In genomic region chr17:26879235-26879634, GRCm38 (mm10) we compare ENCODE assay signal across 22 mouse cellular contexts. TPM values are rescaled to one million over a fixed set of nuclear protein-coding genes. Genes with fewer than 3 reads are reported as not detected.
A peak's percentile ranks its signal among the peaks of the same experiment; 100 is the strongest.
DNase-seq lines count a peak whose midpoint lies in the region; ATAC-seq and TF ChIP-seq lines count a peak whose summit lies in the region.
"Had no signal": no experiment of that assay in that cellular context is flagged by ENCODE, and none has a peak within 500 bp of the region (broad histone marks: within the 10 kb centered on the region; RNA-seq: fewer than 3 reads in every experiment).

No protein-coding gene starts in this region.

- TF ChIP-seq EP300 in liver, postnatal 0 days (IDR thresholded peaks at IDR 0.05; ENCODE audit: low read depth): no peak

- H3K4me1 ChIP-seq in heart, embryonic 15.5 days (replicated peaks): peaks cover 35% of the 10 kb centered on the region
- H3K4me1 ChIP-seq in liver, postnatal 0 days (ENCODE audit: insufficient read depth): peaks cover 4% of the 10 kb centered on the region; the same call in 1 of the 2 replicates
- peaks cover 7% of the 10 kb centered on the region for H3K4me1 ChIP-seq in liver, embryonic 12.5 days
- H3K4me1 ChIP-seq: embryonic facial prominence, embryonic 12.5 days; midbrain, embryonic 12.5 days had no signal

- H3K27me3 ChIP-seq in heart, embryonic 15.5 days: no peaks in the 10 kb centered on the region
- H3K27me3 ChIP-seq in liver, postnatal 0 days (ENCODE audit: insufficient read depth, low read length): no peaks in the 10 kb centered on the region
- no peaks in the 10 kb centered on the region for H3K27me3 ChIP-seq in liver, embryonic 12.5 days (replicated peaks)
- H3K27me3 ChIP-seq: embryonic facial prominence, embryonic 12.5 days; hindbrain, embryonic 15.5 days; midbrain, embryonic 12.5 days had no signal

- 0 out of 2 replicates have a peak, but pooled peaks cover 8% of the 10 kb centered on the region for H3K9me3 ChIP-seq in heart, embryonic 15.5 days (replicated peaks)
- H3K9me3 ChIP-seq in liver, postnatal 0 days (ENCODE audit: low read length): peaks cover 2% of the 10 kb centered on the region; the same call in 1 of the 2 replicates
- peaks cover 3% of the 10 kb centered on the region; the same call in 1 of the 2 replicates for H3K9me3 ChIP-seq in liver, embryonic 12.5 days (replicated peaks)
- H3K9me3 ChIP-seq: hindbrain, embryonic 15.5 days; midbrain, embryonic 12.5 days had no signal

- no peak overlapping the region for H3K9ac ChIP-seq in heart, embryonic 15.5 days
- no peak overlapping the region for H3K9ac ChIP-seq in liver, postnatal 0 days (replicated peaks)
- no peak overlapping the region for H3K9ac ChIP-seq in liver, embryonic 12.5 days
- H3K9ac ChIP-seq: embryonic facial prominence, embryonic 12.5 days; hindbrain, embryonic 15.5 days; midbrain, embryonic 12.5 days had no signal

- peak; percentile 35 for TF ChIP-seq CTCF in liver, postnatal 0 days (IDR thresholded peaks at IDR 0.05; ENCODE audit: low read depth)

- DNase-seq in heart, postnatal 10 days: no peak
- no peak for DNase-seq in liver, postnatal 0 days
- peak; percentile 39 for DNase-seq in ES-CJ7 (ENCODE audit: low read depth, low spot score)
- no peak for DNase-seq in embryo, embryonic 10 days (ENCODE audit: low spot score)
- DNase-seq: adrenal gland, postnatal 10 days; cerebellum, adult 18-20 months; gastrocnemius, postnatal 14 days; heart, postnatal 36 days; kidney, adult 11 months; kidney, postnatal 14 days; lung, adult 18-20 months; right cerebral cortex, postnatal 14 days had no signal

- intact Hi-C loops in heart, postnatal 10 days (cut with DNase I): no loop called here

- WGBS in heart, embryonic 15.5 days: 86% methylated on average over 6 of the region's 6 CpGs
- 82% methylated on average over 6 of the region's 6 CpGs for WGBS in liver, postnatal 0 days (ENCODE audit: insufficient replicate concordance)
- WGBS in liver, embryonic 12.5 days (ENCODE audit: insufficient replicate concordance): 88% methylated on average over 6 of the region's 6 CpGs

- H3K4me2 ChIP-seq in heart, embryonic 15.5 days: no peak overlapping the region
- H3K4me2 ChIP-seq in liver, postnatal 0 days (ENCODE audit: low read depth, low read length): no peak overlapping the region
- no peak overlapping the region for H3K4me2 ChIP-seq in liver, embryonic 12.5 days
- H3K4me2 ChIP-seq: embryonic facial prominence, embryonic 12.5 days; hindbrain, embryonic 15.5 days; midbrain, embryonic 12.5 days had no signal

- H3K27ac ChIP-seq in heart, embryonic 15.5 days: peak overlapping the region; percentile 76
- H3K27ac ChIP-seq in liver, postnatal 0 days (ENCODE audit: low read depth): no peak overlapping the region
- H3K27ac ChIP-seq in liver, embryonic 12.5 days: no peak overlapping the region
- H3K27ac ChIP-seq: embryonic facial prominence, embryonic 12.5 days; hindbrain, embryonic 15.5 days; midbrain, embryonic 12.5 days had no signal

- H3K36me3 ChIP-seq in heart, embryonic 15.5 days: peaks cover 4% of the 10 kb centered on the region; the same call in 1 of the 2 replicates
- H3K36me3 ChIP-seq in liver, postnatal 0 days (replicated peaks; ENCODE audit: insufficient read depth, low read length): no peaks in the 10 kb centered on the region
- H3K36me3 ChIP-seq in liver, embryonic 12.5 days: peaks cover 25% of the 10 kb centered on the region
- H3K36me3 ChIP-seq: embryonic facial prominence, embryonic 12.5 days; hindbrain, embryonic 15.5 days; midbrain, embryonic 12.5 days had no signal

- no peak overlapping the region for H3K4me3 ChIP-seq in heart, embryonic 15.5 days
- H3K4me3 ChIP-seq in liver, postnatal 0 days (ENCODE audit: low read depth, low read length): no peak overlapping the region
- no peak overlapping the region for H3K4me3 ChIP-seq in liver, embryonic 12.5 days
- H3K4me3 ChIP-seq: embryonic facial prominence, embryonic 12.5 days; hindbrain, embryonic 15.5 days; midbrain, embryonic 12.5 days had no signal

- ATAC-seq in heart, embryonic 15.5 days (replicated peaks; ENCODE audit: insufficient number of reproducible peaks, insufficient read depth, low FRiP score, low read depth): no peak
- no peak for ATAC-seq in liver, postnatal 0 days
- ATAC-seq in liver, embryonic 12.5 days: no peak
- 0 out of 2 replicates have a peak, but pooled peaks have one; percentile 44 for ATAC-seq in erythroblast, adult 5-6 weeks (replicated peaks; ENCODE audit: low FRiP score, poor library complexity, severe bottlenecking)

RNA-seq across cellular contexts. Expression of gene Nkx2-5, which starts 34.4 kb away (rescaled TPM):
- 131 and 147 TPM in 2 replicates for polyA plus RNA-seq in heart, embryonic 15.5 days (2015; fragmentation: Nextera tagmentation; extraction: Ambion mirVana)
- total RNA-seq in heart, postnatal 10 days (2021): 10 to 100 TPM; 77.5 to 93.1 TPM
- polyA plus RNA-seq in liver, postnatal 0 days (2015; fragmentation: Nextera tagmentation; extraction: Ambion mirVana): not detected in 2 replicates
- polyA plus RNA-seq in liver, embryonic 12.5 days (2016; fragmentation: Nextera tagmentation; extraction: Ambion mirVana): 0.13 and 0.19 TPM in 2 replicates
- not detected in 2 replicates for total RNA-seq in erythroblast, adult 5-6 weeks (2015; ENCODE audit: low replicate concordance)
- total RNA-seq in erythroblast, adult 5-6 weeks (2017; ENCODE audit: low replicate concordance): not detected in 2 replicates
- total RNA-seq: adrenal gland, postnatal 10 days; gastrocnemius, postnatal 14 days; left cerebral cortex, adult 8-10 months had no signal
- polyA plus RNA-seq: limb, embryonic 11.5 days; midbrain, embryonic 12.5 days; neural tube, embryonic 14.5 days; urinary bladder, adult 2 months had no signal

RNA-seq across cellular contexts. Expression of gene Kifc5b, which starts 37.7 kb away (rescaled TPM):
- polyA plus RNA-seq in heart, embryonic 15.5 days (2015; fragmentation: Nextera tagmentation; extraction: Ambion mirVana): 5.3 and 7.4 TPM in 2 replicates
- total RNA-seq in heart, postnatal 10 days (2021): 1 to 10 TPM; 3.9 to 4.1 TPM
- polyA plus RNA-seq in liver, postnatal 0 days (2015; fragmentation: Nextera tagmentation; extraction: Ambion mirVana): 1.6 and 2.7 TPM in 2 replicates
- polyA plus RNA-seq in liver, embryonic 12.5 days (2016; fragmentation: Nextera tagmentation; extraction: Ambion mirVana): 6.6 and 8.1 TPM in 2 replicates
- total RNA-seq in erythroblast, adult 5-6 weeks (2015; ENCODE audit: low replicate concordance): 3.3 and 5.6 TPM in 2 replicates
- 18.9 and 30.1 TPM in 2 replicates for total RNA-seq in erythroblast, adult 5-6 weeks (2017; ENCODE audit: low replicate concordance)

RNA-seq across cellular contexts. Expression of gene Phf1, which starts 53.6 kb away (rescaled TPM):
- polyA plus RNA-seq in heart, embryonic 15.5 days (2015; fragmentation: Nextera tagmentation; extraction: Ambion mirVana): 7.3 and 9.5 TPM in 2 replicates
- 10 to 100 TPM; 10.1 to 12.4 TPM for total RNA-seq in heart, postnatal 10 days (2021)
- 2.5 and 2.7 TPM in 2 replicates for polyA plus RNA-seq in liver, postnatal 0 days (2015; fragmentation: Nextera tagmentation; extraction: Ambion mirVana)
- 2.7 TPM in 2 replicates for polyA plus RNA-seq in liver, embryonic 12.5 days (2016; fragmentation: Nextera tagmentation; extraction: Ambion mirVana)
- total RNA-seq in erythroblast, adult 5-6 weeks (2015; ENCODE audit: low replicate concordance): 4.0 TPM in 2 replicates
- 2.5 and 4.1 TPM in 2 replicates for total RNA-seq in erythroblast, adult 5-6 weeks (2017; ENCODE audit: low replicate concordance)

Comparison
In these comparisons a context has a peak if more than half of its experiments do, and no peak if none do; other contexts are left out.
1. RNA of gene Nkx2-5, which starts 34.4 kb away (polyA plus RNA-seq): 131 to 147 TPM in heart, embryonic 15.5 days; 0.13 to 0.19 TPM in liver, embryonic 12.5 days and not detected in liver, postnatal 0 days; every median in the first group is over 100 times any median in the second.